Mouse (Mus musculus): Measurements from ENCODE around the gene Gm36028.

GRCm38 (mm10) chr16:37813691-37814382, 47.1 kb downstream of the Gm36028 start:
- TF ChIP-seq POLR2A (IDR thresholded peaks at IDR 0.05; ENCODE audit: low read depth, low read length): no peak
- no peak for TF ChIP-seq CTCF (conservative IDR thresholded peaks at IDR 0.05; ENCODE audit: insufficient read depth, insufficient read length, low read depth, low read length)
